In genomic region chr1:47094498-47094897, GRCm38 (mm10) we compare ENCODE assay signal across 25 mouse cellular contexts.
DNase-seq lines count a peak whose midpoint lies in the region; ATAC-seq and TF ChIP-seq lines count a peak whose summit lies in the region.
"Had no signal": no experiment of that assay in that cellular context is flagged by ENCODE, and none has a peak within 500 bp of the region (broad histone marks: within the 10 kb centered on the region; RNA-seq: fewer than 3 reads in every experiment).

No protein-coding gene starts in this region.

- no peak for TF ChIP-seq CTCF in hindbrain, postnatal 0 days (IDR thresholded peaks at IDR 0.05; ENCODE audit: low read depth)

- H3K4me2 ChIP-seq in midbrain, embryonic 14.5 days (ENCODE audit: low read length) = no peak overlapping the region
- H3K4me2 ChIP-seq in midbrain, embryonic 11.5 days = no peak overlapping the region
- H3K4me2 ChIP-seq in hindbrain, postnatal 0 days (ENCODE audit: low read depth, low read length) = no peak overlapping the region
- H3K4me2 ChIP-seq: embryonic facial prominence, embryonic 13.5 days; limb, embryonic 12.5 days; liver, embryonic 15.5 days; lung, embryonic 14.5 days had no signal

- H3K4me1 ChIP-seq in midbrain, embryonic 14.5 days (ENCODE audit: control insufficient read depth, insufficient read depth, low read length) = no peaks in the 10 kb centered on the region; the same call in 1 of the 2 replicates
- no peaks in the 10 kb centered on the region for H3K4me1 ChIP-seq in midbrain, embryonic 11.5 days (ENCODE audit: control insufficient read depth, insufficient read depth, low read length)
- no peaks in the 10 kb centered on the region for H3K4me1 ChIP-seq in hindbrain, postnatal 0 days (ENCODE audit: insufficient read depth, low read length)
- H3K4me1 ChIP-seq: limb, embryonic 12.5 days; liver, embryonic 15.5 days had no signal

- no peaks in the 10 kb centered on the region for H3K27me3 ChIP-seq in midbrain, embryonic 14.5 days (ENCODE audit: control insufficient read depth, insufficient read depth, low read length)
- no peaks in the 10 kb centered on the region for H3K27me3 ChIP-seq in midbrain, embryonic 11.5 days (ENCODE audit: control insufficient read depth, insufficient read depth, low read length)
- no peaks in the 10 kb centered on the region for H3K27me3 ChIP-seq in hindbrain, postnatal 0 days (ENCODE audit: insufficient read depth, low read length)
- H3K27me3 ChIP-seq: embryonic facial prominence, embryonic 13.5 days; limb, embryonic 12.5 days; liver, embryonic 15.5 days; Patski had no signal

- no peak overlapping the region for H3K4me3 ChIP-seq in midbrain, embryonic 14.5 days (replicated peaks; ENCODE audit: low read depth, low read length)
- H3K4me3 ChIP-seq in midbrain, embryonic 11.5 days (ENCODE audit: low read depth, low read length) = no peak overlapping the region
- no peak overlapping the region for H3K4me3 ChIP-seq in hindbrain, postnatal 0 days (ENCODE audit: low read length)
- H3K4me3 ChIP-seq: embryonic facial prominence, embryonic 13.5 days; erythroblast, embryonic 14.5 days; limb, embryonic 12.5 days; liver, embryonic 15.5 days had no signal

- no peak for ATAC-seq in midbrain, embryonic 14.5 days (ENCODE audit: low FRiP score, low TSS enrichment)
- no peak for ATAC-seq in midbrain, embryonic 11.5 days (ENCODE audit: low FRiP score)
- peak; percentile 64; the same call in 1 of the 2 replicates for ATAC-seq in hindbrain, postnatal 0 days
- ATAC-seq: intestine, embryonic 16.5 days; Patski had no signal

- no peaks in the 10 kb centered on the region for H3K36me3 ChIP-seq in midbrain, embryonic 14.5 days (ENCODE audit: control insufficient read depth, insufficient read depth, low read length)
- H3K36me3 ChIP-seq in midbrain, embryonic 11.5 days (ENCODE audit: control insufficient read depth, insufficient read depth, low read length) = no peaks in the 10 kb centered on the region
- no peaks in the 10 kb centered on the region for H3K36me3 ChIP-seq in hindbrain, postnatal 0 days (ENCODE audit: insufficient read depth, low read length)
- H3K36me3 ChIP-seq: embryonic facial prominence, embryonic 13.5 days; G1E; limb, embryonic 12.5 days; liver, embryonic 15.5 days had no signal

- intact Hi-C loops in heart, postnatal 25 days (cut with DNase I) = no loop called here

- WGBS in midbrain, embryonic 14.5 days = 7% methylated on average over 3 of the region's 3 CpGs
- WGBS in midbrain, embryonic 11.5 days = 24% methylated on average over 3 of the region's 3 CpGs
- 20% methylated on average over 3 of the region's 3 CpGs for WGBS in hindbrain, postnatal 0 days

- no peak overlapping the region for H3K9ac ChIP-seq in midbrain, embryonic 14.5 days (replicated peaks; ENCODE audit: low read length)
- H3K9ac ChIP-seq in midbrain, embryonic 11.5 days (ENCODE audit: low read length) = no peak overlapping the region
- H3K9ac ChIP-seq in hindbrain, postnatal 0 days (replicated peaks; ENCODE audit: low read length) = no peak overlapping the region
- H3K9ac ChIP-seq: embryonic facial prominence, embryonic 13.5 days; limb, embryonic 12.5 days; liver, embryonic 15.5 days; lung, embryonic 14.5 days had no signal

- H3K9me3 ChIP-seq in midbrain, embryonic 14.5 days (ENCODE audit: control insufficient read depth, low read length) = no peaks in the 10 kb centered on the region
- no peaks in the 10 kb centered on the region for H3K9me3 ChIP-seq in midbrain, embryonic 11.5 days (ENCODE audit: control insufficient read depth, low read length)
- no peaks in the 10 kb centered on the region for H3K9me3 ChIP-seq in hindbrain, postnatal 0 days (ENCODE audit: low read length)
- H3K9me3 ChIP-seq: embryonic facial prominence, embryonic 13.5 days; G1E; liver, embryonic 15.5 days had no signal

- H3K27ac ChIP-seq in midbrain, embryonic 14.5 days (replicated peaks; ENCODE audit: low read depth, low read length) = peak overlapping the region; percentile 37; the same call in 1 of the 2 replicates
- no peak overlapping the region for H3K27ac ChIP-seq in midbrain, embryonic 11.5 days (ENCODE audit: low read depth, low read length)
- no peak overlapping the region for H3K27ac ChIP-seq in hindbrain, postnatal 0 days
- H3K27ac ChIP-seq: embryonic facial prominence, embryonic 13.5 days; kidney, postnatal 0 days; limb, embryonic 12.5 days; liver, embryonic 15.5 days had no signal

- peak; percentile 49 to 63 for DNase-seq in cerebellum, postnatal 10 days
- DNase-seq in cerebellum, adult 9-10 months = no peak
- DNase-seq in heart, adult 11 months = peak; percentile 37
- DNase-seq in heart, postnatal 25 days (ENCODE audit: low spot score) = no peak
- DNase-seq in midbrain, embryonic 14.5 days = peak; percentile 26
- DNase-seq in midbrain, embryonic 11.5 days (ENCODE audit: low spot score, missing footprints) = no peak
- DNase-seq in hindbrain, postnatal 0 days (ENCODE audit: low spot score) = peak; percentile 27
- DNase-seq in testis, postnatal 14 days (ENCODE audit: low spot score) = no peak
- DNase-seq: adrenal gland, postnatal 10 days; cerebellum, adult 11 months; cerebellum, adult 9-11 months; gastrocnemius, postnatal 10 days; heart, postnatal 14 days; kidney, adult 8-10 months; kidney, postnatal 4 days; lung, embryonic 14.5 days; lung, postnatal 14 days had no signal

Comparison
In these comparisons a context has a peak if more than half of its experiments do, and no peak if none do; other contexts are left out.
1. DNase-seq: peak in cerebellum, postnatal 10 days (2 of 2), heart, adult 11 months (single experiment), midbrain, embryonic 14.5 days (single experiment) and hindbrain, postnatal 0 days (single experiment); none in cerebellum, adult 9-10 months (single experiment), heart, postnatal 25 days (single experiment), midbrain, embryonic 11.5 days (single experiment) and testis, postnatal 14 days (single experiment).